Mouse (Mus musculus) myocyte (in vitro differentiated cells): ENCODE measurements around the gene Ppp2r5e. TPM values are rescaled to one million over a fixed set of nuclear protein-coding genes. Genes with fewer than 3 reads are reported as not detected.

Experiments
- H3K27me3 ChIP-seq: one replicate; pipeline ENCODE4 v1.6.1; 2011; ENCODE audit not compliant: control insufficient read depth, insufficient read depth, insufficient read length
- H3K36me3 ChIP-seq: one replicate; pipeline ENCODE4 v1.6.1; 2011; ENCODE audit not compliant: control insufficient read depth, insufficient read depth
- H3K4me2 ChIP-seq: one replicate; pipeline ENCODE4 v1.6.1; 2011; ENCODE audit warnings: low read depth, control low read depth
- H3K4me3 ChIP-seq: one replicate; pipeline ENCODE4 v1.5.1; 2011; ENCODE audit warnings: mild to moderate bottlenecking, control low read depth, moderate library complexity
- H3K79me2 ChIP-seq: one replicate; pipeline ENCODE4 v1.6.1; 2011; ENCODE audit not compliant: control insufficient read depth, insufficient read depth
- H3ac ChIP-seq: one replicate; pipeline ENCODE4 v1.6.1; 2011; ENCODE audit not compliant: control insufficient read depth, insufficient read length
- CEBPB ChIP-seq: IDR thresholded peaks from 2 replicates; pipeline ENCODE4 v1.6.1; 2011; ENCODE audit warnings: mild to moderate bottlenecking, moderate library complexity; ENCODE audit not compliant: poor library complexity, insufficient read depth, severe bottlenecking
- E2F4 ChIP-seq: IDR thresholded peaks from one replicate; pipeline ENCODE4 v1.6.1; 2011; ENCODE audit warnings: mild to moderate bottlenecking, control low read depth, moderate library complexity; ENCODE audit not compliant: insufficient read depth
- MAX ChIP-seq: IDR thresholded peaks from one replicate; pipeline ENCODE4 v1.6.1; 2011; ENCODE audit warnings: low read depth, mild to moderate bottlenecking, control low read depth
- MYOD1 ChIP-seq, 3 experiments: IDR thresholded peaks; one replicate each; pipeline ENCODE4 v1.6.1; 2011; ENCODE audit warnings: control low read depth in 2 of 3, low read depth in 2 of 3, mild to moderate bottlenecking in 2 of 3, moderate library complexity in 1 of 3; ENCODE audit not compliant: insufficient read length in 2 of 3, control insufficient read depth in 1 of 3
- MYOG ChIP-seq, 3 experiments: IDR thresholded peaks; one replicate each; pipeline ENCODE4 v1.6.1; 2011; ENCODE audit warnings: control low read depth in 2 of 3, low read depth in 2 of 3, mild to moderate bottlenecking in 2 of 3; ENCODE audit not compliant: insufficient read length in 2 of 3, control insufficient read depth in 1 of 3, insufficient read depth in 1 of 3
- POLR2A ChIP-seq: IDR thresholded peaks from one replicate; pipeline ENCODE4 v1.6.1; 2011; ENCODE audit warnings: low read depth, mild to moderate bottlenecking, control low read depth, moderate library complexity; ENCODE audit not compliant: insufficient read length
- POLR2AphosphoS2 ChIP-seq: IDR thresholded peaks from one replicate; pipeline ENCODE4 v1.6.1; 2011; ENCODE audit warnings: low read depth, control low read depth; ENCODE audit not compliant: insufficient read length
- REST ChIP-seq: IDR thresholded peaks from one replicate; pipeline ENCODE4 v1.6.1; 2011; ENCODE audit warnings: mild to moderate bottlenecking, control low read depth, moderate library complexity; ENCODE audit not compliant: insufficient read depth, insufficient read length
- SRF ChIP-seq: IDR thresholded peaks from one replicate; pipeline ENCODE4 v1.6.1; 2011; ENCODE audit warnings: low read depth; ENCODE audit not compliant: control insufficient read depth, insufficient read length
- TCF12 ChIP-seq: IDR thresholded peaks from one replicate; pipeline ENCODE4 v1.6.1; 2011; ENCODE audit warnings: mild to moderate bottlenecking, control low read depth; ENCODE audit not compliant: poor library complexity, insufficient read depth, severe bottlenecking
- TCF3 ChIP-seq: IDR thresholded peaks from one replicate; pipeline ENCODE4 v1.6.1; 2011; ENCODE audit warnings: low read depth, control low read depth; ENCODE audit not compliant: insufficient read length
- USF1 ChIP-seq: IDR thresholded peaks from one replicate; pipeline ENCODE4 v1.6.1; 2011; ENCODE audit warnings: low read depth, mild to moderate bottlenecking, control low read depth, moderate library complexity
- polyA plus RNA-seq: library from polyadenylated mRNA; unstranded; fragments of >200 nt; fragmentation: generic; extraction: Trizol; gene quantifications from one replicate; pipeline ENCODE4 v1.2.1, GENCODE M21; 2012; ENCODE audit warnings: missing spikeins

The Ppp2r5e gene
- polyA plus RNA-seq, 1 experiment = 15.4 TPM

DNA sequence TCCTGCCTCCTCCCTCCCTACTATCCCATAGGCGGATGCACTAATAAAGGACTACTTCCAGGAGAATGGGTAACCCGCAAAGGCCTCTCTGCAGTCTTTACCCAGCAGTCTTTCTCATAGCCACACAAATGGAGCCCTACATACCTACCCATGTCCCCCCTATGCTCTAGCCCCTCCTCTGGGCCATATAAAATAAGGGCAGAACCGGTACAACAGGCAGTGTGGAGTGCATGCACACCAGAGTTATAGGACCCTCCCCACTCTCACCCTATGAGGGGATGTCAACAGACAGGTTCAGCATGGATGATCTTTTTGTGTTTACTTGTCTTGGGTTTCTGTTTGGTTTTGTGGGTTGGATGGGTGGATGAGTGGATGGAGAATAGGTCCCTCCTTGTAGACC lies 52.7 kb downstream of the Ppp2r5e start:
- Histone ChIP-seq H3K4me2 (no peak overlapping the region), H3K36me3 (no peaks in the 10 kb centered on the region), H3ac (no peak overlapping the region), H3K79me2 (peaks cover 94% of the 10 kb centered on the region), H3K27me3 (no peaks in the 10 kb centered on the region), H3K4me3 (no peak overlapping the region)
- no peak for TF ChIP-seq TCF12
- TF ChIP-seq REST = no peak
- no peak for TF ChIP-seq MYOD1 (IDR thresholded peaks at IDR 0.05; ENCODE audit: control insufficient read depth in 1 of 3, insufficient read length in 2 of 3, low read depth in 2 of 3)
- TF ChIP-seq TCF3 = no peak
- TF ChIP-seq POLR2AphosphoS2 = no peak
- no peak for TF ChIP-seq SRF
- no peak for TF ChIP-seq MAX
- no peak for TF ChIP-seq CEBPB
- TF ChIP-seq E2F4 = no peak
- TF ChIP-seq POLR2A = no peak
- no peak for TF ChIP-seq MYOG (IDR thresholded peaks at IDR 0.05; ENCODE audit: control insufficient read depth in 1 of 3, insufficient read depth in 1 of 3, insufficient read length in 2 of 3, low read depth in 2 of 3)
- TF ChIP-seq USF1 = no peak

DNA sequence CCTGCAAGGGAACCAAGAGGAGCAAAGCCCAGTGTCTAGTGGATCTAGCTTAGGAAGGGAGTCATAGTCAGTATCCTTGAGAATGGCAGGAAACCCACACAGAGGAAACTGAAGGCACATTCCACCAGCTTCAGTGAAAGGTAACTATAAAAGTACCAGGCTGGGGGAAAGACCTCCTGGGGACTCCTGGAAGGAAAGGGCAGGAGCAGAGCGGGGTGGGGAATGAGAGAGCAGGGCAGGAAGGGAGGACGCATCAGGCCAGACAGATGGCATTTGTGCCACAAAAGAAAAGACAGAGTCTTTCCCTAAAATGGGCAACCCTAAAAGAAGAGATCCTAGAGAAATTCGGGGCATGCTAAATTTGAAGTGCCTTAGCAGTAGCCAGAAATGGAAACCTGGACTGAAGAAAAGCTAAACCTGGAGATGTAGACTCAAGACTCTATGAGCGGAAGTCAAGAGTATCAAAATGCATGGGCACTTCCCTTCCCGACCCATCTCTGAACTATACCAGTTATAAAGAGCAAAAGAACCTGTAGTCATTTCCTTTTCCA lies 55.3 kb downstream of the Ppp2r5e start:
- Histone ChIP-seq H3K36me3 (no peaks in the 10 kb centered on the region), H3K79me2 (peaks cover 92% of the 10 kb centered on the region), H3ac (no peak overlapping the region), H3K4me3 (no peak overlapping the region), H3K4me2 (no peak overlapping the region), H3K27me3 (no peaks in the 10 kb centered on the region)
- no peak for TF ChIP-seq SRF
- TF ChIP-seq REST = no peak
- no peak for TF ChIP-seq MYOD1 (IDR thresholded peaks at IDR 0.05; ENCODE audit: control insufficient read depth in 1 of 3, insufficient read length in 2 of 3, low read depth in 2 of 3)
- no peak for TF ChIP-seq TCF3
- no peak for TF ChIP-seq CEBPB
- TF ChIP-seq USF1 = no peak
- TF ChIP-seq MAX = no peak
- TF ChIP-seq MYOG (IDR thresholded peaks at IDR 0.05; ENCODE audit: control insufficient read depth in 1 of 3, insufficient read depth in 1 of 3, insufficient read length in 2 of 3, low read depth in 2 of 3) = no peak
- TF ChIP-seq TCF12 = no peak
- TF ChIP-seq E2F4 = no peak
- TF ChIP-seq POLR2AphosphoS2 = no peak
- no peak for TF ChIP-seq POLR2A

DNA sequence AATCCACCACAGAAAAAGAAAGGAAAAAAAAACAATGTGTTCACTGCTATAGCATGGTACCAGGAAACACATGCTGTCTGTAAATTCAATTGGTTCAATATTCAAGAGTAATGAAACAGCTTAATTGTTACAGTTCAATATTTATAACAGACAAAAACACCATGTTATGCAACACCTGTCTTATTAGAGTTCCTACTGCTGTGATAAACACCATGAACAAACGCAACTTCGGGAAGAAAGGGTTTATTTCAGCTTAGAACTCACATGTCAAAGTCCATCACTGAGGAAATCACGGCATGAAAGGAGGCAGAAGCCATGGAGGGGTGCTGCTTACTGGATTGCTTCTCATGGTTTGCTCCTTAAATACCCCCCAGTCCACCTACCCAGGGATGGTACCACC lies 56.8 kb downstream of the Ppp2r5e start:
- H3K4me2 ChIP-seq = no peak overlapping the region
- H3K27me3 ChIP-seq = no peaks in the 10 kb centered on the region
- peaks cover 94% of the 10 kb centered on the region for H3K79me2 ChIP-seq
- H3K4me3 ChIP-seq = no peak overlapping the region
- no peak for TF ChIP-seq MAX
- TF ChIP-seq POLR2A = no peak
- TF ChIP-seq REST = no peak
- no peak for TF ChIP-seq TCF3
- TF ChIP-seq E2F4 = no peak
- H3K36me3 ChIP-seq = no peaks in the 10 kb centered on the region
- no peak overlapping the region for H3ac ChIP-seq

DNA sequence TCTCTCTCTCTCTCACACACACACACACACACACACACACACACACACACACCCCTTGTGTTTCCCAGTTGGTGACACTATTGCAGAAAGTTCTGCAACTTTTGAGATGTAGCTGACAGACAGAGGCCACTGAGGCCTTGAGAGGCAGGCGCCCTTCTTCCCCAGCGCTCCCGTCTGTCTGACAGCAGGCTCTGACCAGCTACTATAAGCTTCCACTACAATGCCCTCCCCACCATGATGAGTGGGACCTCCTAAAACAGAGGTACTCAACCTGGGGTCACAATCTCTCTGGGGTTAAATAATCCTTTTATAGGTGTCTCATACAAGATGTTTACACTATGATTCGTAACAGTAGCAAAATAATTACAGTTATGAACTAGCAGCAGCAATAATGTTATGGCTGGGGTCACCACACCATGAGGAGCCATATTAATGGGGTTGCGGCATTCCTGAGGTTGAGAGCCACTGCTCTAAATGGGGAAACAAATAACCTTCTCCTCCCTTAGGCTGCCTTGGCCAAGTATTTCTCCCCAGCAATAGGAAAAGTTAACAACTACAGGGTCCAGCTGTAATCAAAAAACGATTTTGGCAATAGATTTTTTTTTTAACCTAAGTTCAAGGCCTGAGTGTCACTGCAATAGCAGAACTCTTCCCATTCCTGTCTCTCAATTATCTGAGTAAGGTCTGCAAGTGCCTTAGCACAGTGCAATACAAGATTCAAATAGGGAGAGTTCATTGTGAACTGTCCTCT lies 58.2 kb downstream of the Ppp2r5e start:
- Histone ChIP-seq H3K4me2 (no peak overlapping the region), H3K79me2 (peaks cover 94% of the 10 kb centered on the region), H3K36me3 (no peaks in the 10 kb centered on the region), H3ac (no peak overlapping the region), H3K4me3 (no peak overlapping the region), H3K27me3 (no peaks in the 10 kb centered on the region)
- TF ChIP-seq MAX (no peak), MYOG (IDR thresholded peaks at IDR 0.05; ENCODE audit: control insufficient read depth in 1 of 3, insufficient read depth in 1 of 3, insufficient read length in 2 of 3, low read depth in 2 of 3) (no peak), SRF (no peak), MYOD1 (IDR thresholded peaks at IDR 0.05; ENCODE audit: control insufficient read depth in 1 of 3, insufficient read length in 2 of 3, low read depth in 2 of 3) (no peak), USF1 (no peak)

DNA sequence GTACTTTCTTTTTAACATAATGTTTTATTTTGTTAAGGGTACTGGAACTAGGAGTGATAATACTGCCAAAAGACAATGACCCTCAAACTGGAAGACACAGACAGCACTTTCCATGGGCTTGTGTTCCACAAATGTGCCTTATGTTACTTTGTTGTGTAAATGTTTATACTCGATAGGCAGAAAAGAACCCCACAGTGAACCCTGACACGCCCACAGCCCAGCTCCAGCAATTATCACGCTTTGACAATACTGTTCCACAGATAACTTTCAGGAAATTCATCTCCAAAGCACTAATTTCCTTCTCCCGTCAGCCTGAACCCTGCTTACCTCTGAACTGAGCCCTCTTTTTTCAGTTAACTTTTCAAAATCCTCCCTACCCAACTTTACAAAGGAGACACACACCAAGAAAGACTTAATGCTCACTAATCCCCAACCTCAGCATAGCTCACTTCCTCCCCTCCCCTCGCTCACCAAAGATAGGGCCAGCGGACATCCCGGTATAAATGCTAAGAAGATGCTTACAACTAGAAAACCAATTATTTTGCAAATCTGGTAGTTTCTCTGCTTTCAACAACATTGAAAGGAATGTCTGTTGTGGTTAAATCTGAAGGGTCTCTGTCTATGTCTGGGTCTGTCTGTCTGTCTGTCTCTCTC lies 58.9 kb downstream of the Ppp2r5e start:
- no peak for TF ChIP-seq CEBPB
- TF ChIP-seq POLR2AphosphoS2 = no peak
- TF ChIP-seq TCF12 = no peak
- TF ChIP-seq MYOD1 (IDR thresholded peaks at IDR 0.05; ENCODE audit: control insufficient read depth in 1 of 3, insufficient read length in 2 of 3, low read depth in 2 of 3) = no peak
- TF ChIP-seq USF1 = no peak
- TF ChIP-seq E2F4 = no peak
- no peak for TF ChIP-seq MYOG (IDR thresholded peaks at IDR 0.05; ENCODE audit: control insufficient read depth in 1 of 3, insufficient read depth in 1 of 3, insufficient read length in 2 of 3, low read depth in 2 of 3)
- no peak for TF ChIP-seq SRF
- TF ChIP-seq MAX = no peak
- no peak for TF ChIP-seq REST
- no peak for TF ChIP-seq POLR2A
- TF ChIP-seq TCF3 = no peak
- no peak overlapping the region for H3K4me2 ChIP-seq

More for the DNA sequence above, 58.9 kb downstream of the Ppp2r5e start:
- Histone ChIP-seq H3K36me3 (no peaks in the 10 kb centered on the region), H3ac (no peak overlapping the region), H3K4me3 (no peak overlapping the region), H3K27me3 (no peaks in the 10 kb centered on the region), H3K79me2 (peaks cover 88% of the 10 kb centered on the region)
